Mouse (Mus musculus): ENCODE measurements around the gene Dync1li2. TPM values are rescaled to one million over a fixed set of nuclear protein-coding genes. Genes with fewer than 3 reads are reported as not detected.

Gene Dync1li2
- polyA plus RNA-seq, 1 experiment from 2014 or later = 84.9 TPM

DNA sequence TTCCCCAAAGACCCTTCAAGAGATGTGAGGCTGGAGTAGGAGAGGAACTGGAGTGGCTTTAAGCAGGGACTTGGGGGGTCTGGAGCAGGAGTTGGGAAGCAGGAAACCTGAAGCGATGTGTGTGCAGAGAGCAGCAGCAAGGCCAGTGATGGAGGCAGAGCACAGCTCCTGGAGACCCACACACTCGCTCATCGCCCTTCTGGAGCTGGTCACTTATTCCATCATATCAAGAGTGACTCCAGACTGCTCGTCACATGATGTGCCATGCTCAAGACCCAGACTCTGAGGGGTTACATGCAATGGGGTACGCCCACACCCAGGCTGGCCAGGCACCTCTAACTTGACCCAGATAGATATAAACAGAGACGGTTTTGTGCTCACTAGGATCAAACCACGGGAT, 62.6 kb downstream of the Dync1li2 start:
- ATAC-seq (ENCODE audit: low read depth) = no peak
- Histone ChIP-seq H3K4me1 (ENCODE audit: control insufficient read depth, insufficient read depth, low read length) (peaks cover 4% of the 10 kb centered on the region; the same call in 1 of the 2 replicates), H3K36me3 (ENCODE audit: control insufficient read depth, insufficient read depth, low read length) (no peaks in the 10 kb centered on the region), H3K9me3 (ENCODE audit: control insufficient read depth, low read length) (no peaks in the 10 kb centered on the region), H3K27me3 (ENCODE audit: control insufficient read depth, insufficient read depth, low read length) (no peaks in the 10 kb centered on the region), H3K4me3 (ENCODE audit: low read depth, low read length) (no peak overlapping the region), H3K27ac (ENCODE audit: low read depth, low read length) (no peak overlapping the region), H3K9ac (replicated peaks; ENCODE audit: low read depth, low read length) (no peak overlapping the region), H3K4me2 (ENCODE audit: low read depth, low read length) (no peak overlapping the region)
- 92% methylated on average over 7 of the region's 7 CpGs for WGBS

DNA sequence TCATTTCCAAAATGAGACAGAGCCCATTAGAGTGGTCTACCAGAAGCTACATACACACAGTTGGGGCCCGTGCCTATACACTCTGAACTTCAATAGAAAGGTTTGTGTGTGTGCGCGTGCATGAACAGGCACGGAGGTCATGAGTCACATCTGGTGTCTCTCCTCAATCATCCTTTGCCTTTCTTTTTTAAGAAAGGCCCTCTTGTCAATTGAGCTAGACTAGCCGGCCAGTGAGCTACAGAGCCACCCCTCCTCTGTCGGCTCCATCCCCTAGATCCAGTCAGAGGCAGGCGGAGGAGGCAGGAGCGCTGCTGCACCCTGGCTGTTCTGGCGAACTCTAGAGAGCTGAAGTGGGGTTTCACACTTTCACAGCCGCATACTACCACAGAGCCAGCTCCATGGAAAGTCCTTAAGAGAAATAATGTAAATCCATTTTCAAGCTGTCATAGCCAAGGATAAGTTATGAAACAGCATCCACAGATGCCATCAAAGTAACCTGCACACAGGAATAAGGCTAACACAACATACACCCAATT, 63.5 kb downstream of the Dync1li2 start:
- WGBS = 28% methylated on average over 10 of the region's 10 CpGs
- peaks cover 10% of the 10 kb centered on the region; the same call in 1 of the 2 replicates for H3K4me1 ChIP-seq (ENCODE audit: control insufficient read depth, insufficient read depth, low read length)
- no peak overlapping the region for H3K27ac ChIP-seq (ENCODE audit: low read depth, low read length)
- ATAC-seq (ENCODE audit: low read depth) = no peak
- no peaks in the 10 kb centered on the region for H3K9me3 ChIP-seq (ENCODE audit: control insufficient read depth, low read length)
- H3K9ac ChIP-seq (replicated peaks; ENCODE audit: low read depth, low read length) = no peak overlapping the region
- H3K27me3 ChIP-seq (ENCODE audit: control insufficient read depth, insufficient read depth, low read length) = no peaks in the 10 kb centered on the region
- H3K4me2 ChIP-seq (ENCODE audit: low read depth, low read length) = no peak overlapping the region
- H3K4me3 ChIP-seq (ENCODE audit: low read depth, low read length) = no peak overlapping the region
- no peaks in the 10 kb centered on the region for H3K36me3 ChIP-seq (ENCODE audit: control insufficient read depth, insufficient read depth, low read length)

DNA sequence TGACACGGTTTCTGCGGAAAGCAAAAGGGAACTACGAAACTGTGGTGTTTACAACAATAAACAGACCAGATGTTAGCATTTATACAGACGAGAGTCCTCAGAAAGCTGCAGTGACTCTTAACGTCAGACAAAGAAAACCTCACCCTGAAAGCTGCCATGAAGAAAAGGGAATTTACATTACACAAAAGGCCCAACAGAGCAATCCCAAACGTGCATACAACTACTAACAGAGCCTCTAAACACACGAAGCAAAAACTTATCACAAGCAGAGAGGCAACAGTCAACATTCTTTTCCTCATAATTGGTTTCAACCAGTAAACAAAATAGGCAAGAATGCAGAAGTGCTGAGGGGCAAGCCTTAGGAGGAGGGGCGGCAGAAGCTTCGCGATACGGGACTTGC, 66.2 kb downstream of the Dync1li2 start:
- no peak overlapping the region for H3K27ac ChIP-seq (ENCODE audit: low read depth, low read length)

DNA sequence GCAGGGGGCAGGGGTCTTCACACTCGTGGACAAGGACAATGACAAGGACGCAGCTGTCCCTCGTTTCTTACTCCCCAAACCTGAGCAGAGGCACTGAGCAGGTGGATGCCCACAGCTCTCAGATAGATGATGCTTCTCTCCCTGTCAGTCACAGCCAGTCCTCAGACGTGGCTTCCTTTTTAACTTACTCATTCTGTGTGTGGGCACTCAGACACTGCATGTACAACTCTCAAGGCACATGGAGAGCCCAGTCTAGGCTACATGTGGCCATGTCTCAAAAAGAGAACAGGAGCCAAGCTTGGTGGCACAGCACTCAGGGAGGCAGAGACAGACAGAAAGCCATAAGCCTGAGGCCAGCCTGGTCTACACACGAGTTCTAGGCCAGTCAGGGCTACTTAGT, 66.9 kb downstream of the Dync1li2 start:
- Histone ChIP-seq H3K4me3 (ENCODE audit: low read depth, low read length) (no peak overlapping the region), H3K4me2 (ENCODE audit: low read depth, low read length) (no peak overlapping the region), H3K4me1 (ENCODE audit: control insufficient read depth, insufficient read depth, low read length) (peaks cover 10% of the 10 kb centered on the region; the same call in 1 of the 2 replicates), H3K9ac (replicated peaks; ENCODE audit: low read depth, low read length) (no peak overlapping the region), H3K27ac (ENCODE audit: low read depth, low read length) (no peak overlapping the region), H3K27me3 (ENCODE audit: control insufficient read depth, insufficient read depth, low read length) (no peaks in the 10 kb centered on the region), H3K9me3 (ENCODE audit: control insufficient read depth, low read length) (no peaks in the 10 kb centered on the region), H3K36me3 (ENCODE audit: control insufficient read depth, insufficient read depth, low read length) (no peaks in the 10 kb centered on the region)
- no peak for ATAC-seq (ENCODE audit: low read depth)
- 48% methylated on average over 5 of the region's 5 CpGs for WGBS

More for the DNA sequence above, 66.2 kb downstream of the Dync1li2 start:
- Histone ChIP-seq H3K4me2 (ENCODE audit: low read depth, low read length) (no peak overlapping the region), H3K9ac (replicated peaks; ENCODE audit: low read depth, low read length) (no peak overlapping the region), H3K4me1 (ENCODE audit: control insufficient read depth, insufficient read depth, low read length) (peaks cover 10% of the 10 kb centered on the region; the same call in 1 of the 2 replicates), H3K4me3 (ENCODE audit: low read depth, low read length) (no peak overlapping the region), H3K9me3 (ENCODE audit: control insufficient read depth, low read length) (no peaks in the 10 kb centered on the region), H3K27me3 (ENCODE audit: control insufficient read depth, insufficient read depth, low read length) (no peaks in the 10 kb centered on the region), H3K36me3 (ENCODE audit: control insufficient read depth, insufficient read depth, low read length) (no peaks in the 10 kb centered on the region)
- no peak for ATAC-seq (ENCODE audit: low read depth)
- WGBS = 31% methylated on average over 11 of the region's 11 CpGs

DNA sequence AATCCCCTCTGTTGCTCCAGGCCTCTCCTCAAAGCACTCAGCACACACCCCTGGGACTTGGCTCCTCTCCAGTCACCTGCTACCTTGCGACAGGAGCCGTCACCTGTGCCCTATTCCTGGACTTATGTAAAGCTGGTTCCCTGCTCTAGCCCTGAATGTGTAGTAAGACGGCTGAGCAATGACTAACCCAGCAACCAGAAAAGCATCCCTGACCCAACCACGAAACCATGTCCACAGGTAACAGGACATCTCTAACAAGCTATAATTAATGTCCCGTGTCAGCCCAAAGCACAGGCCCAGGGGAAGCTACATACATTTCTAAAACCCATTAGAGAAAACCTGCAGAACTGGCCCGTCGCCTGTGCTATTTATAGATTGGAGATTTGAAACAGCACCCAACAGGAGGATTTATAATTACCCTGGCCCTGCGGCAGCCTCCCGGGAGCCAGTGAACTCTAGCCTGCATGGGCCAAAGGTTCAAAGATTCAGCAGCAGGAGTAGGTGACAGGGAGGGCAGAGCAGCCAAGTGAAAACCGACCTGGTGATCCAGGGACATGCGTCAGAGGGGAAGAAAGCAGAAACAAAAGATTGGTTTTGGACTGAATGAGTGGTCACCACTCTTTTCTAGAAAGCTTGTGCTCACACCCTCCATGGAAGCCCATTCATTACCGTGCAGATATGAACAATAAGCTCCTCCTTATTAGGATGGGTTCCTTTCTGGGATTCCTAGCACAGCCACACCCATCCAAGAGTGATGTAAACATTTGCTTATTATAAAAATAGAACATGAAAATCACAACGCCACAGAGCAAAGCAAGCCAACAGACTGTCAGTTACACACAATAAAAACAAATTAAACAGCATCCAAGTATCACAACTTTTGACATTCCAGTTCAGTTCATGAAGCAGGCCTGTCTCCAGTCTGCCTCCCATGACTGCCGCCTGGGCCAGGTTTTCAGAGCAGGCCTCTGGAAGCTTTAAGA, 67.7 kb downstream of the Dync1li2 start:
- Histone ChIP-seq H3K9me3 (ENCODE audit: control insufficient read depth, low read length) (no peaks in the 10 kb centered on the region), H3K4me1 (ENCODE audit: control insufficient read depth, insufficient read depth, low read length) (peaks cover 10% of the 10 kb centered on the region; the same call in 1 of the 2 replicates), H3K27ac (ENCODE audit: low read depth, low read length) (no peak overlapping the region), H3K4me3 (ENCODE audit: low read depth, low read length) (no peak overlapping the region), H3K4me2 (ENCODE audit: low read depth, low read length) (no peak overlapping the region), H3K27me3 (ENCODE audit: control insufficient read depth, insufficient read depth, low read length) (no peaks in the 10 kb centered on the region), H3K9ac (replicated peaks; ENCODE audit: low read depth, low read length) (no peak overlapping the region), H3K36me3 (ENCODE audit: control insufficient read depth, insufficient read depth, low read length) (no peaks in the 10 kb centered on the region)
- WGBS = 42% methylated on average over 14 of the region's 14 CpGs
- no peak for ATAC-seq (ENCODE audit: low read depth)

DNA sequence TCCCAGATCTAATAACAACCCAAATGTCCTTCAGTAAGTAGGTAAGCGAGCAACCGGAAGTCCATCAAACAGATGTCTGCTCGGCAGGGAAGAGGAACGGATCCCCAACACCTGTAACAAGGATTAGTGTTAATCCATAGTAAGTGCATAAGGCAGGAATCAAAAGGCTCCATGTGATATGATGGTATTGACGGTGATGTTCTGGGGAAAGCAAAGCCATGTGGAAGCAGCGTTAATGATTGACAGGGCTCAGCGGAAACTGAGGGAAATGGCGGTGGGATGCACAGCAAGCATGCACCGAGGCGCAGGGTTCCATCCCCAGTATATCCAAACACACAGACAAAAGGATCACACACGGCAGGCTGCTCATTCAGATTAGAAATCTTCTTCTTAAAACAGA, 68.6 kb downstream of the Dync1li2 start:
- no peak for ATAC-seq (ENCODE audit: low read depth)
- 73% methylated on average over 11 of the region's 11 CpGs for WGBS
- H3K9ac ChIP-seq (replicated peaks; ENCODE audit: low read depth, low read length) = no peak overlapping the region
- peaks cover 10% of the 10 kb centered on the region; the same call in 1 of the 2 replicates for H3K4me1 ChIP-seq (ENCODE audit: control insufficient read depth, insufficient read depth, low read length)
- H3K36me3 ChIP-seq (ENCODE audit: control insufficient read depth, insufficient read depth, low read length) = no peaks in the 10 kb centered on the region
- no peak overlapping the region for H3K27ac ChIP-seq (ENCODE audit: low read depth, low read length)
- no peaks in the 10 kb centered on the region for H3K27me3 ChIP-seq (ENCODE audit: control insufficient read depth, insufficient read depth, low read length)
- no peak overlapping the region for H3K4me2 ChIP-seq (ENCODE audit: low read depth, low read length)
- no peak overlapping the region for H3K4me3 ChIP-seq (ENCODE audit: low read depth, low read length)
- H3K9me3 ChIP-seq (ENCODE audit: control insufficient read depth, low read length) = no peaks in the 10 kb centered on the region

DNA sequence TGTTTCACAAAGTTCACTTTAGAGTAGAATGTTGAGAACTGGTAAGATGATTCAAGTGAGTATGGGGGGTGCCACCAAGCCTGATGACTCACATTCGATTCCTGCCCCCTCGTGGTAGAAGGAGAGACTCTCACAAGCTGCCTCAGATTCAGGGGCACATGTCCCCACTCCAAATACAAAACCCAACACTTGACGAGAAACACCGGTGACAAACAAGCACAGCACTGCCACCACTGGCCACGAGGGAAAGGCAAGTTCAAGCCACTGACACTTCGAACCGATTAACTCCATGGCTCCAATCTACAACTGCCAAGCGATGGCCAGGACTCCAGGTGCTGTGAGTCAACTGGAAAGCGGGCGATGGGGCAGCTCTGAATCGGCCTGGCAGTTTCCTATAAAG, 69.1 kb downstream of the Dync1li2 start:
- no peak for ATAC-seq (ENCODE audit: low read depth)
- H3K4me3 ChIP-seq (ENCODE audit: low read depth, low read length) = no peak overlapping the region
- peaks cover 10% of the 10 kb centered on the region; the same call in 1 of the 2 replicates for H3K4me1 ChIP-seq (ENCODE audit: control insufficient read depth, insufficient read depth, low read length)
- no peak overlapping the region for H3K27ac ChIP-seq (ENCODE audit: low read depth, low read length)
- no peak overlapping the region for H3K9ac ChIP-seq (replicated peaks; ENCODE audit: low read depth, low read length)
- 77% methylated on average over 11 of the region's 11 CpGs for WGBS
- H3K9me3 ChIP-seq (ENCODE audit: control insufficient read depth, low read length) = no peaks in the 10 kb centered on the region
- no peaks in the 10 kb centered on the region for H3K36me3 ChIP-seq (ENCODE audit: control insufficient read depth, insufficient read depth, low read length)
- H3K27me3 ChIP-seq (ENCODE audit: control insufficient read depth, insufficient read depth, low read length) = no peaks in the 10 kb centered on the region
- no peak overlapping the region for H3K4me2 ChIP-seq (ENCODE audit: low read depth, low read length)

DNA sequence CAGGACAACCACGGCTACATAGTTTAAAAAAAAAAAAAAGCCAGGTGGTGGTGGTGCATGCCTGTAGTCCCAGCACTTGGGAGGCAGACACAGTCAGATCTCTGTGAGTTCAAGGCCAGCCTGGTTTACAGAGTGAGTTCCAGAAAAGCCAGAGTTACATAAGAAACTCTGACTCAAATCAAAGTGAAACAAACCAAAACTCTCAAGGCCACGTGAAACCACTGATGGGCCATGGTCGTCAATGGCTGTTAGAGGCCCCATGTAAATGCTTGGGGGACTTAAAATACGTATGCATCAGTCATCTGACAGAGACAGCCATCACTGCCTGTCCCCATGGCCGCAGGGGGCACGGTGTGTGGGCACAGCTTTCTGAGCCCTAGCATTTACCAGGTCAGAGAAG, 71.7 kb downstream of the Dync1li2 start:
- Histone ChIP-seq H3K27me3 (ENCODE audit: control insufficient read depth, insufficient read depth, low read length) (no peaks in the 10 kb centered on the region), H3K9ac (replicated peaks; ENCODE audit: low read depth, low read length) (no peak overlapping the region), H3K36me3 (ENCODE audit: control insufficient read depth, insufficient read depth, low read length) (no peaks in the 10 kb centered on the region), H3K9me3 (ENCODE audit: control insufficient read depth, low read length) (no peaks in the 10 kb centered on the region), H3K4me1 (ENCODE audit: control insufficient read depth, insufficient read depth, low read length) (peaks cover 19% of the 10 kb centered on the region; the same call in 1 of the 2 replicates), H3K27ac (ENCODE audit: low read depth, low read length) (no peak overlapping the region), H3K4me3 (ENCODE audit: low read depth, low read length) (no peak overlapping the region), H3K4me2 (ENCODE audit: low read depth, low read length) (no peak overlapping the region)
- ATAC-seq (ENCODE audit: low read depth) = no peak
- WGBS = 89% methylated on average over 6 of the region's 6 CpGs

DNA sequence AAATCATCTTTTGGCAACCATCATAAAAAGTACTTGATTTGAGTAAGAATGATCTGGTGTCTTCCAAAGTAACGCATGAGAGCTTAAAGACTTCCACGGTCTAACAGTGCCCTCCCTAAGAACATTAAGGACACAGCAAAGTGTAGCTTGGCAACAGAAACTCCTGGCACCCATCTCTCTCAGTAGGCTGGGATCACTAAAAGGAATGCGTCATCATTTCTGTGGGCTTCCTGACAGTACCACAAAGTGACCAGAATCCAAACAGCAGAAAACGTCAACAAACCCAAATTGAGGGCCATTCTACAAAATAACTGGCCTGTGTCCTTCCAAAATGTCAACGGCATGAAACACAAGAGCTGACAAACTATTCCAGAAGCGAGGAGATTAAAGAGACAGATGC, 72.8 kb downstream of the Dync1li2 start:
- 57% methylated on average over 6 of the region's 6 CpGs for WGBS
- no peak overlapping the region for H3K4me3 ChIP-seq (ENCODE audit: low read depth, low read length)
- H3K27me3 ChIP-seq (ENCODE audit: control insufficient read depth, insufficient read depth, low read length) = no peaks in the 10 kb centered on the region
- no peak for ATAC-seq (ENCODE audit: low read depth)
- no peak overlapping the region for H3K27ac ChIP-seq (ENCODE audit: low read depth, low read length)
- no peak overlapping the region for H3K4me2 ChIP-seq (ENCODE audit: low read depth, low read length)
- no peaks in the 10 kb centered on the region for H3K9me3 ChIP-seq (ENCODE audit: control insufficient read depth, low read length)
- H3K9ac ChIP-seq (replicated peaks; ENCODE audit: low read depth, low read length) = no peak overlapping the region
- H3K36me3 ChIP-seq (ENCODE audit: control insufficient read depth, insufficient read depth, low read length) = no peaks in the 10 kb centered on the region
- peaks cover 13% of the 10 kb centered on the region; the same call in 1 of the 2 replicates for H3K4me1 ChIP-seq (ENCODE audit: control insufficient read depth, insufficient read depth, low read length)
